Mouse (Mus musculus): ENCODE results near the gene Tfcp2.

Gene Tfcp2

GRCm38 (mm10) chr15:100551326-100552307 is at the start of gene Tfcp2:
Tfcp2 (minus strand) TSS chr15:100552008.
- peak; percentile 94 for DNase-seq (ENCODE audit: low read depth)

DNA sequence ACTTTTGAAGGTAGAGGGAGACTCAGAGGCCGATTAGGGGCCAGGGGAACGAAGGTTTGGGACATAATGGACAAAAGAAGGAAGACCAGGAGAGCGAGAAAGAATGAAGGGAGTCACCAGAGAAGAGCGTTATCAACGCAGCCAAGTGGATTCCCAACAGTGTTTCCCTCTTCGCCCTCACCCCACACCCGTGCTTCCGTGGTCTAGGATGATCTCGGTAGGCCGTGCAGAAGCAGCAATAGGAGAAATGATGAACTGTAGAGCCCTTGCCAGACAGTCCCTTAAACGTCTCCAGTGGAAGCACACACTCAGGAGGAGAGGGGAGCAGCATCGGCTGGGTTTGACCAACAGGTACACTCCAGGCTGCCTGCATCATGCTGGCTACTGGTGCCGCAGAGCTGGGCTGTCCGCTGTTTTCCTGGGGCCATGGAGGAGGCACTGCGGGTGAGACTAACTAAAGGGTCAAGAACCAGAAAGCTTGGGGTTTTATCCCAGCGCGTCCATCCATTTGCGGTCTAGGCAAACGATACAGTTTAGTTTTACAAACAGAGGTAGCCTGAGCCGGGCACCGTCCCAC is 49.0 kb upstream of the Tfcp2 start:
- no peak for DNase-seq (ENCODE audit: low read depth)

DNA sequence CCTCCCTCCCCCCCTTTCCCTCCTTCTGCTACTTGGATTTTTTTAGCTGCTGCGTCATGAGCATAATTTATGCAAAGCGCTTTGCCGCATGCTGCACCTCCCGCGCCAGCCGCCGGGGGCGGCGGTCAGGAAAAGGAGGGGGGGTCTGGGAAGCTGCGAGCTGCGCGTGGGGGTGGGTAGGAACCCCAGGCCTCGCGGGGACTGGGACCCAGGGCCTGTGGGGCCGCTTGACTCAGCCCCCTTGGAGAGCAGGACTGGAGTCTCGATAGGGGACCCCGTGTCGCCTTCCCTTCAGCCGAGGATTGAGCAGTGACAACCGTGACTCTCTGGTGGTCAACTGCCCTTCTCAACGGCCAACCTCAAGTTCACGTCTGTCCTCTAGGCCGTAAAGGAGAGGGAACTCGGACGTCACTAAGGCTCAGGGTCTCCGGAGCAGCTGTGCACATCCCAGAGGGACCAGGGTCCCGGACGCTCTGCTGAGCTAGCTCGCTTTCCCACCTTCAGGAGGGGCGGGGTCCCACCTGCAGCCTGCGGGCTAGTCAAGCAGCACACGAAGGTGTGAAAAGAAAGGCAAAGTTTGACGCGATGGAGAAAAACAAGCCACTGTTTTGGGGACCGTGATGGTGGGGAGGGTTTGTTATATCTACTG is 48.4 kb upstream of the Tfcp2 start:
- no peak for DNase-seq (ENCODE audit: low read depth)

DNA sequence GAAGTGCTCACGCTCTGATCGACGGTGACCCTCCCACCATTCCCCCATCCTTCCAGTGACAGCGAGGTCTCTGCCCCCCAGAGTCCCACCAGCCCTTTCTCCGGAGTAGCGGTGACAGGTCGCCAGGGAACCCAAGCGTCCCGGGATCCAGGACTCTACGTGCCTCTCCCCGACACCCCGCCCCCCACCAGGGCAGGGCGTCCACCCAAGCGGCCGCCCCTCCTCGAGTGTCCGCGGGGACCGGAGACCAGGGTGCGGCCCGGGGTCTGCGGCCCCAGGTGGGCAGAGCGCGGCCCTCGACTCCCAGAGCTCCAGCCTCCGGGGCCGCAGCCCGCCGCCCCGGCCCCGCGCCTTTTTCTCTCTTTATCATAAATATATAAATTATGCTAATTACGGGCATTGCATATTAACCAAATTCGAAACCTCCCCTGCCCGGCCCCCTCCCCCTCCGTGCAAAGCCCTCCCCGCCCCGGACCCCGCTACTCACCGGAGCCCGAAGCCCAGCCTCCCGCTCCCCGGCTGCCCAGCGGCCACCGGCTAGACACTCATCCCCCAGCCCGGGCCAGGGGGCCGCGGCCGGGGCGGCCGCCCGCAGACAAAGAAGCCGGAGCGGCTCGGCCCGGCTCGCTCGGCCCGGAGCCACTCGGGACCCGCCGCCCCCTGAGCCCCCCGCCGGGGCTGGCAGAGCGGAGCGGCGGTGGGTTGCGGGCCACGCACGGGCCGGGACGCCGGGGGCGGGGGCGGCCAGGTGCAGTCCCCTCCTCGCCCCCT is 47.7 kb upstream of the Tfcp2 start, which contains the start of gene Pou6f1:
Gene Pou6f1, minus strand, starts transcription at position 709 of the 771 bp plus-strand sequence.
- no peak for DNase-seq (ENCODE audit: low read depth)

- DNase-seq (ENCODE audit: low read depth) = no peak
Measured at GRCm38 (mm10) chr15:100598883-100599275, 47.1 kb upstream of the Tfcp2 start.

- no peak for DNase-seq (ENCODE audit: low read depth)
Measured at GRCm38 (mm10) chr15:100598287-100598882, 46.6 kb upstream of the Tfcp2 start.

- no peak for DNase-seq (ENCODE audit: low read depth)
Measured at GRCm38 (mm10) chr15:100592817-100593216, 41.0 kb upstream of the Tfcp2 start.

- no peak for DNase-seq (ENCODE audit: low read depth)
Measured at GRCm38 (mm10) chr15:100590436-100590835, 38.6 kb upstream of the Tfcp2 start.

- no peak for DNase-seq (ENCODE audit: low read depth)
Measured at GRCm38 (mm10) chr15:100588297-100588696, 36.5 kb upstream of the Tfcp2 start.

DNA sequence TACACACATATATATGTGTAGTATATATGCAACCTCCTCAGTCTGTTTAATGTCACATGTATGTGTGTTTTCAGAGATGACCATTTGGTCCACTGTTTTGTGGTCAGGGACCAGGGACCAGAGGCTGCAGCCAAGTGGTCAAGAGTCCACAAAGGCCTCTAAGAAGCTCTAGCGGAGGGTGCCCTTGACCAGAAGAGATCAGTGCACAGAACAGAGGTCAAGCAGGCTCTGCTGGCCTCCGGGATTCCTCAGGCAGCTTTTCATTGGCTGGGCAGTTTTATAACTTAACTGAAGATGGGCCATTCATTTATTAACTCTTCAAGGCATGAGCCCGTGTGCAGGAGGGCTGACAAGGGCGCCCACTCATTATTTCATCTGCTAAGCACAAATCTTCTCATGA is 35.4 kb upstream of the Tfcp2 start:
- no peak for DNase-seq (ENCODE audit: low read depth)

GRCm38 (mm10) chr15:100585931-100586330 is 34.1 kb upstream of the Tfcp2 start:
- DNase-seq (ENCODE audit: low read depth) = no peak

- DNase-seq (ENCODE audit: low read depth) = no peak
Measured at GRCm38 (mm10) chr15:100580108-100580507, 28.3 kb upstream of the Tfcp2 start.

DNA sequence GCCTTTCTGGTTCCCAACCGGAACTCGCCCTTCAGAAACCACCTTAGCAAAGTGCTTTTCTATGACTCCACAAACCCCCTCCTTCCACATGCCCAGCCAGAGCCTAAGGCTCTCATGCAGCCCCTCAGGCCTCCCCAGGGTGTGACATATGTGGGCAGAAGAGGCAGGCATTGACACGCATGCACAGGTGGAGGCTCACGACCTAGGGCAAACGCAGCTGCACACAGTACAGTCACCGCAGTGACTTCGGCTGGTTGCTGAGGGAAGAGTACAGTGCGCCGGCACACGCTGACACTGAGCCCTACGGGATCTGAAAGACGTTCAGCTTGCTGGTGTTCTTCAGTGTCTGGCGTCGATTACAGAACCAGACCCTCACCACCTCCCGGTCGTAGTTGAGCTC is 26.2 kb upstream of the Tfcp2 start:
- no peak for DNase-seq (ENCODE audit: low read depth)

GRCm38 (mm10) chr15:100576810-100577209 is 25.0 kb upstream of the Tfcp2 start:
- DNase-seq (ENCODE audit: low read depth) = no peak

DNA sequence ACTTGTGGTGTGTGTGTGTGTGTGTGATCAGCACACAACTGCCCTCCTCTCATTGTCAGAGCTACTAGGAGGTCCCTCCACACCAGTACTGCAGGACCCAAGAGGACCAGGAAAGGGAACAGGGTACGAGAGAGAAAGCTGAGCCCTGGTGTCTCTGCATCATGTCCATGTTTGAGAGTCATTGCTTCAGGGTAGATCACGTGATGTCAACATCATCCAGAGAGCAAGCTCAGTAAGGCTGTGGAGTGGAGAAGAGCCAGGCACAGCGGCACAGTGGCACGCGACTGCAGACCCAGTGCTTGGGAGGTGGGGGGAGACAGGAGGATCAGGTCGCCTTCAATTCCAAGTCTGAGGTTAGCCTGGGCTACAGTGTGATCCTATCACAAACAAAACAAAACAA is 24.6 kb upstream of the Tfcp2 start:
- no peak for DNase-seq (ENCODE audit: low read depth)

DNA sequence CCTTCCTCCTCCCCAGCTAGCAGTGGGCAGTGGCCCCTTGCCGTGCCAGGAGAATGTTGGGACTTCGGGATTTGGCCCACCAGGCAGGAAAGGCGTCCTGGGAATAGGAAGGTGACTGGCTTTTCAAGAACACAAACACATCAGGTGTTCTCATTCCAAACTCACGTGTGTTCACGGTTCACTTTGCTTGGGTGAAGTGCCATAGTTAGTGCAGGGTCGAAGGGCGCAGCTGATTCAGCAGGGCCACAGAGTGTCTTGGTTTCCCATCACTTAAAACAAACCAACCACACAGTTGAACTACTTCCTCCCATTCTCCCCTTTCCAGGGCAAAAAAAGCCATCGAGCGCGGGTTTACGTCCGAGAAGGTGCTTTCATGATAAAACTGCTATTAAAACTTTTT is 23.6 kb upstream of the Tfcp2 start:
- DNase-seq (ENCODE audit: low read depth) = no peak

DNA sequence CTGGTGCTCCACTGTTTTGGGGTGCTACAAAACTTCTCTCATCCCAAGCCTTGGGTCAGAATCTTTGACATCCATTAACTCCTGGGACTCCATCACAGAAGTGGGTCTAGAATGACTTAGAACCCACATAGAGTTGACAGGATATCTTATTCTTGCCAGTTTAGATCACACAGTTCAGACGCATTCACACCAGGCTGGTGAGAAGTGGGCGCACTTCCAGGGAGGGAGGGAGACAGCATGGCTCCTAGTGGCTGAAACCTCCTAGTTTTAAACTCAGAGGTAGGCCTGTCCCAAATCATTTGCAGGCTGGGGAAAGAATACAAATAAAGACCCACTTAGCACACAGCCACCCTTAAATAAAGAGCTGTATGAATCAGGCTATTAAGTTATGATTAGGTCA is 22.6 kb upstream of the Tfcp2 start:
- no peak for DNase-seq (ENCODE audit: low read depth)

DNA sequence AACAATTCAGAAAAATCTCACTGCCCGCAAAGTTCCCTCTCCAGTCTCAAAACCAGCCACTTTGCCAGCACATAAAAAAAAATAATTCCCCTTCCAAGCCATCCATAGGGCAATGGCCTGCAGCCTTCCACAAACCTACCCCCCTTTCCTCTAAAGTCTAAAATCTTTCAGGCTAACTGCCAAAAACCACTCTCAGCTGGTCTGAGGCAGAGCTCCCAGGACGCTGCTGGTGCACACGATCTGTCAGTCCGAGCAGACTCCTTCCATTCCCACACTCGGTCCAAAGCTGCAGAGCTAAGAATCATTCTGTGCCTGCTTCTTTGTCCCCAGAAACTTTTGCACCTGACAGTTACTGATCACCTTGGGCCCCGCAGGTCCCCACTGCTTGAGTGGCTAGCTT is 22.1 kb upstream of the Tfcp2 start:
- DNase-seq (ENCODE audit: low read depth) = no peak

- DNase-seq (ENCODE audit: low read depth) = no peak
Measured at GRCm38 (mm10) chr15:100569239-100569638, 17.4 kb upstream of the Tfcp2 start.

- no peak for DNase-seq (ENCODE audit: low read depth)
Measured at GRCm38 (mm10) chr15:100566531-100566930, 14.7 kb upstream of the Tfcp2 start.

GRCm38 (mm10) chr15:100557705-100558433 is 6.1 kb upstream of the Tfcp2 start:
- DNase-seq (ENCODE audit: low read depth) = no peak
